Mouse (Mus musculus): ENCODE measurements at regions not wholly inside any gene's neighbourhood (a gene's known extent, or its start where the extent isn't known, plus 50 kb on each side); places are given as distances from the start of the nearest gene placed in this dataset.
A peak's percentile ranks its signal among the peaks of the same experiment; 100 is the strongest.

- DNase-seq (ENCODE audit: low spot score in 2 of 2): no peak
These were observed 615.3 kb upstream of the Fbxo33 start for GRCm38 (mm10) chr12:59834809-59835208.

DNA sequence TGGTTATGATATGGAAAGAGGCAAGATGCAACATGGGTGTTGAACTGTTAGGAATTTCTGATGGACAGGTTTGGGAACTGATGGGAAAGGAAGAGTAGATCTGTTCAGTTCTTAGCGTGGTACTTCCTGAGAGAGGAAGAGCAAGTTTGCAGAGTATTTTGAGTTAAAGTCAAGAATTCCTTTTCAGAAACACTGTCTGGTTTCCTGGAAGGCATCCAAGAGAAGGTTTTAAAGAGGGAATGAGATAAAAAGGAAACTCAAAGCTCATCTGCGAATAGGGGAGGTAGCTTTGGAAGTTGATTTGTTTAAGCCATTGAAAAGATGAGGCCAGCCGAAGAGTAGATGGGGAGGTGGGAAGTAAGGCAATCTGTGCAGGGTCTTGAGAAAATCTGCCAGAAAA, 603.4 kb upstream of the Fbxo33 start:
- no peak for DNase-seq (ENCODE audit: low spot score in 2 of 2)

DNA sequence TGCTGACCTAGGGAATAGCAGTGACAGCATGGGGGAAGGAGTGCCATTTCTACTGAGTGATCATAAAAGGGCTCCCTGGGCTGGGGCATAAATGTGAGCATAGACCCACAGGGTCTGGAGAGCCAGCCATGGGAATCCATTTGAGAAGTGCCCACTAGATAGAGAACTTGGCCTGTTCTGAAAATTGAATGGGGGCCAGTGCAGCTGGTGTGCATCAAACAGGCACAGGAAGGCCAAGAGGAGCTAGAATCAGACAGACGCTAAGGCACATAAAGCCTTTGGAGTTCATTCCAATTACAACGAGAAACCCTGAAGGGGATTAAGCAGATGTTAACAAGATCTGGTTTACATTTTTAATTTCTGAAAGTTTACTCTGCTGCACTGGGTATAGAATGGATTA, 602.9 kb upstream of the Fbxo33 start:
- no peak for DNase-seq (ENCODE audit: low spot score in 2 of 2)

DNA sequence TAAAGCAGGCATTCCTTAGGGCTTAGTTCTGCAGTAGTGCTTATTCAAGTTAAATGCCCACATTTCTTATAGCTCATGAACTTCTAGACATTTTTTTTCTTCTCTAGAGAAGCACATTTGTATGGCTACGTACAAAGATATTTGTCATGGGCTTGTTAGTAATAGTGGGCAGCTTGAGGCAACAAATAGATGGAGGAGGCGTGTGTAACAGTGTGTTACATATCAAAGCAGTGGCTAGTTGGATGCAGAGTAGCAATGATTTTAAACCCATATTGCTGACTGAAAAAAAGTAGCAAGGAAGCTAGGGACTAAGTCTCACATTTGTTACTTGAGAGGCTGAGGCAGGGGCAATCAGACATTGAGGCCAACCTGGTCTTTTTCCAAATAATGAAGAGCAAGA, 602.2 kb upstream of the Fbxo33 start:
- no peak for DNase-seq (ENCODE audit: low spot score in 2 of 2)

- no peak for DNase-seq (ENCODE audit: low spot score in 2 of 2)
These were observed 596.4 kb upstream of the Fbxo33 start for GRCm38 (mm10) chr12:59815965-59816364.

DNA sequence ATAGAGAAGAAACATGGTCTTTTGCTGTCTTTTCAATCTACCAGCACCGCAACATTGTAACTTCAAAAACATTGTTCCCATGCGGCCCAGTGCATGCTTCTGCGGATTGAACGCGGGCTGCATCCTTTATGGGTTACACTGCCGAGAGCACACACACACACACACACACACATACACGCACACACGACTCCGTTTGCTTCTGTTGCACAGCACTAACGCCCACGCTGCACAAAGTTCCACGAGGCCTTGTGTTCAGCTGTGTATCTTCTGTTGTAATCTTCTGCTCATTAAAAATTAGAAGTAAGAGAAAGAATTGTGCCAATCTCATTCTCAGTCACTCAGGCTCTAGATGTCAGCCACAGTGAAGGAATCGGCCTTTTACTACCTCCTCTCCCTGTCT, 594.8 kb upstream of the Fbxo33 start:
- DNase-seq (ENCODE audit: low spot score in 2 of 2): no peak

DNA sequence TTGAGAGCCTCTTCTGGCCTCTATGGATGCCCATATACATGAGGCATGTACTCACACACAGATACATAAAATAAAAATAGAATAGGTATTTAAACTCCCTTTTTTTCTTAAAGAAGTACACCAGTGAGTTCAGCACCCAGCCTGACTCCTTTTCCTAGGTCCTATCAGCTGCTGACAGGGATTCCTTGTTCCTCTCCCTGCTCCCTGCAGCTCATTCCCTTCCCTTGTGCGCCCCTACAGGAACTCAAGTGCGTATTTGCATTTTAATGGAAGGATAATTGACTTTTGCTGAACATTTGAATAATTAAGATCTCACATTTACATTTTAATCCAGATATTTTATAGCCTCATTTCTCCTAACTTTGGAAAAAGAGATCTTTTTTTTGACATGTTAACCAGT, 589.7 kb upstream of the Fbxo33 start:
- DNase-seq (ENCODE audit: low spot score in 2 of 2): no peak

DNA sequence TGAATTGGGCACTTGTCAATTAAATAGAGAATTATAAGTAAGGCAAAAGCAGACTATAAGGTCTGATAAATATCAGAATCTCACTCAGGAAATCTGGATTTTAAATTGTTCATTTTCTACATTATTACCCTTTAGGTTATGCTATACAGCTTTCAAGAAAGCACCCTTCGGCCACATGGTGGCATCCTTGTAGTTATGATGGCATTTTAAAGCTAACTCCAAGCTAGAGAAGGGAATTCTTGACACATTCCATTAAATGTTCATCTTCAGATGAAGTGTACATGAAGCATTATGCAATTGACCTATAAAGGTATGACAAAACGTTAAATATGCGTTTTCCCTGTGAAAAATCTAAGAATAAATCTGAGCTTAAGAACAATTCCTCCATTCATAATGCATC, 578.5 kb upstream of the Fbxo33 start:
- DNase-seq (ENCODE audit: low spot score in 2 of 2): peak; percentile 39 to 79

- no peak for DNase-seq (ENCODE audit: low spot score in 2 of 2)
These were observed 571.9 kb upstream of the Fbxo33 start for GRCm38 (mm10) chr12:59791473-59791872.

DNA sequence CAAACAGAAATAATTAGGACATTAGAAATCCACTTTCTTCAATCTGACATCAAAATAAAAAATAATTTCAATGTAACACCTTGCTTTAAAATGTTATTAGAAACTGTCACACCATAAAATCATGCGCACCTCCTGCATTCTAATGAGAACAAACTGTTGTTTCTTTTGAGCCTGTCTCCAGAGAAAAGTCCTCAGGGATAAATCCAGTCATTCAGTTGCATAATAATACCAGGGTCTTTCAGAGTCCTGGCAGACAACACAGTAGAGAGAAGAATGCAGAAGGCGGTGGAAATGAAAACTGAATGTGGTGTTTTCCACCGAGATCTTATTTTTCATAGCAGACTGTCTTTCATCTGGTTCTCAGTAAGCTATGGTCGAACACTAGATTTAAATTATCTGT, 567.3 kb upstream of the Fbxo33 start:
- no peak for DNase-seq (ENCODE audit: low spot score in 2 of 2)

DNA sequence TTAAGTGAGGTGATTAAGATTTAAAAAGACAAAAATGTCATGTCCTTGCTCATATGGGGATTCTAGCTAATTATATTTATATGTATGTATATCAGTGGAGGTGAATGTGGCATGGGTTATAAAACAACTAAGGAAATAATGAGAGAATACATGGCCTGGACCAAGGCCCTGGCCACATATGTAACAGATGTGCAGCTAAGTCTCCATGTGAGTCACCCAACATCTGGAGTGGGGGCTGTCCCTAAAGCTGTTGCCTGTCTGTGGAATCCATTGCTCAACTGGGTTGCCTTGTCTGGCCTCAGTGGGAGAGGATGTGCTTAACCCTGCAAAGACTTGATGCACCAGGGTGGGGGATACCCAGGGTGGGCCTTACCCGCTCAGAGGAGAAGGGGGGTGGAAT, 551.5 kb upstream of the Fbxo33 start:
- no peak for DNase-seq (ENCODE audit: low spot score in 2 of 2)

- DNase-seq (ENCODE audit: low spot score in 2 of 2): peak in 1 of 2 experiments; percentile 6
These were observed 542.7 kb upstream of the Fbxo33 start for GRCm38 (mm10) chr12:59762260-59762659.

GRCm38 (mm10) chr12:59744768-59745167, 525.2 kb upstream of the Fbxo33 start:
- DNase-seq (ENCODE audit: low spot score in 2 of 2): no peak

DNA sequence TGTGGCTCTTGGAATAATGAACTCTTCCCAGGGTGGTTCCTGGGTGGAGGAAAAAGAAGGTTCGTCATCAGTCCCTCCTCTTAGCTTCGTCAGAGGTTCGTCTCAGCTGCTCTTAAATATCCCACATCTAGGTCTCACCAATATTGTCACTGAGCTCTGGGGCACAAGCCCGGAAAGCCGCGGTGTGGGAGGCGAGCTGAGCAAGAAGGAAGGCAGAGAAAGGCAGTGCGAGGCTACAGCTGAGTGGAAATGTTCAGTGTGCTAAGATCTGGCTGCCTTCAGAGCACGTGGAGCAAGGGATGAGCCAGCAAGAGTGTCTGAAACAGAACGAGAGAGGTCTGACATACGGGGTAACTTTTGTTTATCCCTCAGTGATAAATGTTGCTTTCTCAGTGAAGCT, 523.7 kb upstream of the Fbxo33 start:
- DNase-seq (ENCODE audit: low spot score in 2 of 2): peak; percentile 31 to 46

GRCm38 (mm10) chr12:59724951-59725350, 505.4 kb upstream of the Fbxo33 start:
- no peak for DNase-seq (ENCODE audit: low spot score in 2 of 2)

- DNase-seq (ENCODE audit: low spot score in 2 of 2): peak in 1 of 2 experiments; percentile 9
These were observed 503.1 kb upstream of the Fbxo33 start for GRCm38 (mm10) chr12:59722471-59723182.

- peak; percentile 6 to 9 for DNase-seq (ENCODE audit: low spot score in 2 of 2)
These were observed 493.7 kb upstream of the Fbxo33 start for GRCm38 (mm10) chr12:59713216-59713615.

- no peak for DNase-seq (ENCODE audit: low spot score in 2 of 2)
These were observed 463.7 kb upstream of the Fbxo33 start for GRCm38 (mm10) chr12:59683235-59683634.

- no peak for DNase-seq (ENCODE audit: low spot score in 2 of 2)
These were observed 443.6 kb upstream of the Fbxo33 start for GRCm38 (mm10) chr12:59663161-59663560.

GRCm38 (mm10) chr12:59630678-59631077, 411.2 kb upstream of the Fbxo33 start:
- DNase-seq (ENCODE audit: low spot score in 2 of 2): no peak

GRCm38 (mm10) chr12:59623147-59623546, 403.6 kb upstream of the Fbxo33 start:
- no peak for DNase-seq (ENCODE audit: low spot score in 2 of 2)

- DNase-seq (ENCODE audit: low spot score in 2 of 2): no peak
These were observed 401.6 kb upstream of the Fbxo33 start for GRCm38 (mm10) chr12:59621132-59621531.

GRCm38 (mm10) chr12:59620340-59620739, 400.8 kb upstream of the Fbxo33 start:
- peak; percentile 61 to 87 for DNase-seq (ENCODE audit: low spot score in 2 of 2)

GRCm38 (mm10) chr12:59616075-59616474, 396.6 kb upstream of the Fbxo33 start:
- DNase-seq (ENCODE audit: low spot score in 2 of 2): peak in 1 of 2 experiments; percentile 40

All from frontal cortex, postnatal 36 days (tissue).